Mouse (Mus musculus) large intestine, adult 2 months (tissue): ENCODE results near the gene Kremen1. TPM values are rescaled to one million over a fixed set of nuclear protein-coding genes. Genes with fewer than 3 reads are reported as not detected.

ENCODE experiments used
- DNase-seq: peaks from one replicate; pipeline ENCODE4 v3.0.0-alpha.2; 2012; ENCODE audit warnings: low read depth, low spot score
- WGBS: fragments of 180-500 bp; shearing (Covaris S2); methylation state at CpG from one replicate; pipeline ENCODE4 v1.1.7; 2018; 5-methylcytosine and 5-hydroxymethylcytosine counted together
- polyA plus RNA-seq: library from polyadenylated mRNA; depleted of rRNA; stranded (reverse); fragments of >200 nt; gene quantifications from 2 replicates; pipeline ENCODE4 v1.2.3, GENCODE M21; 2012; rRNA removed

The Kremen1 gene
- polyA plus RNA-seq, 1 experiment: 9.4 TPM

DNA sequence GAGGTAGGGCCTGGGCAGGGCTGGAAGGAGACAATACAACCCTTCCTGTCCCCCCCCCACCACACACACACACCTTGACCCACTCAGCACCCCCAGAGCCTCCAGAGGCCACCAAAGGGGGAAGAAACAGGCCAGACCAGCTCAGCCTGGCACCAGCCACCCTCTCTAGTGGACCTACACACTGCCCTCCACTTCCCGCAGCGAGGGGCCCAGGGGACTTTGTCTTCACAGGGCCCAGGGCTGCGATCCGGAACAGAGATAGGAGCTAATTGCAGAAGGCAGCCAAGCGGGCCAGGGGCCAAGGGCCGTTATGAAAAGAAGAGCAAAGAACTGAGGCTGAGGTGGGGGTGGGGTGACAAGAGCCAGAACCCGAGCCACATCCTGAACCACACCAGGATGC is 112.1 kb downstream of the Kremen1 start:
- 16% methylated on average over 7 of the region's 7 CpGs for WGBS
- DNase-seq: no peak

DNA sequence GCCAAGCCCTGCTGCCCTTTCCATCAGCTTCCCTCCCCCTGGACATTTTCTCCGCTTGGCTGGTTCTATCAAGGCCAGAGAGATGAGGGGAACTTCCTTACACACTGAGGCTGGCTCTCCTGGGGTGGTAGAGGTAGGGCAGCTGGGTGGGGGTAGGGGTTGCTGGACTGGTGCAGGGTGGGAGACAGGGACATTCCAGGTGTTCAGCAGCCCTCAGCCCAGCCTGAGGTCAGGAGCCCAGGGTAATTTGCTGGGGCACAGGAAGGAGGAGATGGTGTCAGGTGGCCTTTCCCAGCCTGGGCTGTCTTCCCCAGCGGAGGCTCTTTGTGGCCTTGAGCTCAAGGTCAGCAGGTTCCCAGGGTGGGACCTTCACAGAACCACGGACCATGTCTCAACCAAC is 115.8 kb downstream of the Kremen1 start:
- WGBS: 68% methylated on average over 3 of the region's 3 CpGs
- DNase-seq: no peak

DNA sequence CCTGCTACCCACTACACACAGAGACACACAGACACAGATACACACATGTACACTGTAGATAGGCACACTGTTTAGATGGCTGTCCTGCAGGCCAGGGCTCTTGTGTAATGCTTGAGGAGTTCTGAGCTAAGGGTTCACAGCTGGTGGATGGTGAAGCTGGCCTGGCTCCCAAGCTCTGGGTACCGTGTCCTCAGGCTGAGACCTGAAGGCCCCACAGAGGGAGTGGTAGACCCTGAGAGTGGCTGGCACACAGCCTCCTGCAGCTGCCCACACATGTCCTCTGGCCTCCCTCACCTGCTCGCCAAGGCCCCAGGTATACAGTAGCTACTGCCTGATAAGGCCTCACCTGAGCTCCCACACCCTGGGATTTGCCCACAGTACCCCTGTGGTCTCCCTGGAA is 119.4 kb downstream of the Kremen1 start:
- 46% methylated on average over 2 of the region's 2 CpGs for WGBS
- DNase-seq: no peak

Other genes with a start within 250 kb of the Kremen1 start
- gene Rasl10a, start 203.4 kb downstream of the Kremen1 start, polyA plus RNA-seq: 0.91 and 1.1 TPM in 2 replicates
- 55.7 and 66.2 TPM in 2 replicates for gene Gas2l1, start 196.2 kb downstream of the Kremen1 start, polyA plus RNA-seq
- 19.7 and 20.3 TPM in 2 replicates for gene Rhbdd3, start 162.6 kb downstream of the Kremen1 start, polyA plus RNA-seq
- 149 and 350 TPM in 2 replicates for gene Ewsr1, start 162.3 kb downstream of the Kremen1 start, polyA plus RNA-seq
- 14.9 and 18.0 TPM in 2 replicates for gene Emid1, start 109.3 kb downstream of the Kremen1 start, polyA plus RNA-seq
- 3.0 and 4.7 TPM in 2 replicates for gene Znrf3, start 183.3 kb upstream of the Kremen1 start, polyA plus RNA-seq